26 mouse cellular contexts compared by ENCODE assay signal in the genomic region with DNA sequence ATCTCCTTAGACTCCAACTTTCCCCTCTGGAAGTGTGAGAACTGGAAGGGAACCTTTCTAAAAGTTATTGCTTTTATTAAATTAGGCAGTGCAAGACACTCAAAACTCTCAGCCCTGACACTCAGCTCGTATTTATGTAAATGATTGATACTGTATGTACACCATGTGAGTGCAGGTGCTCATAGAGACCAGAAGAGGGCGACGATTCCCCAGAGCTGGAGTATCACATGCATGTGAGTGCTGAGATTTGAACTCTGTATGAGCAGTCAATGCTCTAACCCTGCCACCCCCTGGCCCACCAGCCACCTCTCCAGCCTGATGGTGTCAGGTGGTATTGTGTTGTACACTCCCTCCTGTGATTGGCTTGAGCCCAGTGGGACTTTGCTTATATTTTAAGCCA.
"Had no signal": no experiment of that assay in that cellular context is flagged by ENCODE, and none has a peak within 500 bp of the region (broad histone marks: within the 10 kb centered on the region; RNA-seq: fewer than 3 reads in every experiment).

No protein-coding gene starts in this region.

- H3K9ac ChIP-seq: heart, embryonic 12.5 days; hindbrain, embryonic 13.5 days; hindbrain, embryonic 15.5 days; intestine, embryonic 15.5 days; kidney, embryonic 15.5 days; limb, embryonic 13.5 days; limb, embryonic 15.5 days; liver, embryonic 12.5 days; liver, embryonic 14.5 days had no signal

- H3K4me2 ChIP-seq: heart, embryonic 12.5 days; hindbrain, embryonic 13.5 days; hindbrain, embryonic 15.5 days; intestine, embryonic 15.5 days; kidney, embryonic 15.5 days; limb, embryonic 13.5 days; limb, embryonic 15.5 days; liver, embryonic 12.5 days had no signal

- ATAC-seq: inflammation-experienced regulatory T-cells, adult 6 months; intestine, embryonic 15.5 days; intestine, postnatal 0 days; liver, embryonic 12.5 days had no signal

- H3K9me3 ChIP-seq: hindbrain, embryonic 13.5 days; hindbrain, embryonic 15.5 days; intestine, embryonic 15.5 days; limb, embryonic 15.5 days had no signal

- H3K4me3 ChIP-seq: gastrocnemius, adult 2 months; heart, adult 2 months; heart, embryonic 12.5 days; hindbrain, embryonic 10.5 days; hindbrain, embryonic 13.5 days; hindbrain, embryonic 15.5 days; intestine, embryonic 15.5 days; kidney, embryonic 15.5 days; limb, embryonic 13.5 days; limb, embryonic 15.5 days; liver, embryonic 12.5 days had no signal

- H3K27me3 ChIP-seq: heart, embryonic 12.5 days; hindbrain, embryonic 13.5 days; hindbrain, embryonic 15.5 days; intestine, embryonic 15.5 days; kidney, embryonic 15.5 days; limb, embryonic 13.5 days; limb, embryonic 15.5 days; liver, embryonic 12.5 days had no signal

- H3K27ac ChIP-seq: gastrocnemius, adult 2 months; heart, adult 2 months; hindbrain, embryonic 10.5 days; hindbrain, embryonic 13.5 days; hindbrain, embryonic 15.5 days; intestine, embryonic 15.5 days; kidney, embryonic 15.5 days; kidney, postnatal 0 days; limb, embryonic 13.5 days; limb, embryonic 15.5 days; liver, embryonic 12.5 days; liver, embryonic 14.5 days had no signal

- DNase-seq: gastrocnemius, adult 2 months; gastrocnemius, postnatal 10 days; gastrocnemius, postnatal 25 days; heart, adult 2 months; heart, postnatal 10 days; heart, postnatal 4 days; kidney, adult 18-20 months; kidney, adult 8-10 months; kidney, postnatal 14 days; kidney, postnatal 36 days; layer of hippocampus, adult 9-11 months; layer of hippocampus, postnatal 36 days; left cerebral cortex, postnatal 4 days had no signal

- H3K4me1 ChIP-seq: heart, embryonic 12.5 days; hindbrain, embryonic 10.5 days; hindbrain, embryonic 13.5 days; hindbrain, embryonic 15.5 days; intestine, embryonic 15.5 days; kidney, embryonic 15.5 days; limb, embryonic 13.5 days; limb, embryonic 15.5 days; liver, embryonic 12.5 days had no signal

- H3K36me3 ChIP-seq: heart, embryonic 12.5 days; hindbrain, embryonic 10.5 days; hindbrain, embryonic 13.5 days; hindbrain, embryonic 15.5 days; intestine, embryonic 15.5 days; kidney, embryonic 15.5 days; limb, embryonic 13.5 days; limb, embryonic 15.5 days; liver, embryonic 12.5 days had no signal
